Mouse (Mus musculus) bone marrow macrophage, adult 2 months (primary cell): Measurements from ENCODE around the gene Mapk9. TPM values are rescaled to one million over a fixed set of nuclear protein-coding genes. Genes with fewer than 3 reads are reported as not detected.
"Not testable (repeated sequence)": the region's sequence is repeated elsewhere in the genome, so short reads cannot be mapped to it uniquely, and the experiment has no call there.

Experiments used
- H3K27ac ChIP-seq: 2 replicates; pipeline ENCODE4 v1.5.1; 2012; ENCODE audit warnings: low read depth, low read length; ENCODE audit not compliant: insufficient read depth
- H3K4me1 ChIP-seq: 2 replicates; pipeline ENCODE4 v1.6.1; 2012; ENCODE audit warnings: low read length; ENCODE audit not compliant: control insufficient read depth, insufficient read depth
- H3K4me3 ChIP-seq: 2 replicates; pipeline ENCODE4 v1.5.1; 2012; ENCODE audit warnings: mild to moderate bottlenecking, low read length, moderate library complexity; ENCODE audit not compliant: insufficient read depth
- CTCF ChIP-seq: IDR thresholded peaks from 2 replicates; pipeline ENCODE4 v1.5.1; 2012; ENCODE audit warnings: low read depth, mild to moderate bottlenecking, low read length, moderate library complexity
- POLR2A ChIP-seq: IDR thresholded peaks from 2 replicates; pipeline ENCODE4 v1.6.1; 2012; ENCODE audit warnings: mild to moderate bottlenecking, low read depth, low read length, borderline replicate concordance
- polyA plus RNA-seq: library from polyadenylated mRNA; stranded (reverse); fragments of >200 nt; gene quantifications from 2 replicates; pipeline ENCODE4 v1.2.4, GENCODE M21; 2012; ENCODE audit not compliant: missing spikeins, insufficient read depth, insufficient read length

The Mapk9 gene
- polyA plus RNA-seq: 38.6 and 42.8 TPM in 2 replicates

- H3K4me1 ChIP-seq: peaks cover 11% of the 10 kb centered on the region
- TF ChIP-seq POLR2A (no peak), CTCF (no peak; the same call in 1 of the 2 replicates)
- peak within 1 kb of the TSS; percentile 52 for H3K27ac ChIP-seq
- peak within 1 kb of the TSS; percentile 90 for H3K4me3 ChIP-seq
These were observed at the start of gene Mapk9 for GRCm38 (mm10) chr11:49846401-49847070. Gene Mapk9, plus strand, starts transcription at chr11:49846751.

- TF ChIP-seq CTCF: no peak
- TF ChIP-seq POLR2A: no peak
- H3K27ac ChIP-seq: no peak overlapping the region
- no peak overlapping the region for H3K4me3 ChIP-seq
These were observed 47.6 kb upstream of the Mapk9 start for GRCm38 (mm10) chr11:49798931-49799330.

GRCm38 (mm10) chr11:49801516-49801915 lies 45.0 kb upstream of the Mapk9 start:
- H3K27ac ChIP-seq: no peak overlapping the region
- TF ChIP-seq POLR2A (no peak), CTCF (no peak)
- 0 out of 2 replicates have a peak, but pooled peaks cover 2% of the 10 kb centered on the region for H3K4me1 ChIP-seq
- H3K4me3 ChIP-seq: no peak overlapping the region

More at GRCm38 (mm10) chr11:49798931-49799330, 47.6 kb upstream of the Mapk9 start:
- H3K4me1 ChIP-seq: 0 out of 2 replicates have a peak, but pooled peaks cover 3% of the 10 kb centered on the region

GRCm38 (mm10) chr11:49803801-49804200 lies 42.8 kb upstream of the Mapk9 start:
- H3K4me3 ChIP-seq: no peak overlapping the region
- H3K4me1 ChIP-seq: no peaks in the 10 kb centered on the region
- no peak overlapping the region for H3K27ac ChIP-seq
- no peak for TF ChIP-seq CTCF
- no peak for TF ChIP-seq POLR2A

- TF ChIP-seq CTCF: no peak
- no peak for TF ChIP-seq POLR2A
- Histone ChIP-seq H3K4me3 (no peak overlapping the region), H3K27ac (no peak overlapping the region), H3K4me1 (peaks cover 5% of the 10 kb centered on the region)
These were observed 40.3 kb upstream of the Mapk9 start for GRCm38 (mm10) chr11:49806218-49806617.

- H3K4me3 ChIP-seq: no peak overlapping the region
- peaks cover 11% of the 10 kb centered on the region for H3K4me1 ChIP-seq
- TF ChIP-seq CTCF (no peak), POLR2A (no peak)
- no peak overlapping the region for H3K27ac ChIP-seq
These were observed 37.6 kb upstream of the Mapk9 start for GRCm38 (mm10) chr11:49808946-49809345.

- H3K4me1 ChIP-seq: peaks cover 11% of the 10 kb centered on the region
- not testable (repeated sequence) for H3K4me3 ChIP-seq, H3K27ac ChIP-seq
These were observed 35.9 kb upstream of the Mapk9 start for GRCm38 (mm10) chr11:49810696-49811095.

- no peak overlapping the region for H3K27ac ChIP-seq
- H3K4me1 ChIP-seq: peaks cover 11% of the 10 kb centered on the region
- TF ChIP-seq CTCF (no peak), POLR2A (no peak)
- H3K4me3 ChIP-seq: no peak overlapping the region
These were observed 35.4 kb upstream of the Mapk9 start for GRCm38 (mm10) chr11:49811099-49811541.

- no peak overlapping the region for H3K27ac ChIP-seq
- H3K4me3 ChIP-seq: no peak overlapping the region
- TF ChIP-seq POLR2A (no peak), CTCF (no peak)
These were observed 34.7 kb upstream of the Mapk9 start for GRCm38 (mm10) chr11:49811879-49812278.

GRCm38 (mm10) chr11:49818869-49819566 lies 27.5 kb upstream of the Mapk9 start:
- Histone ChIP-seq H3K4me3 (no peak overlapping the region), H3K4me1 (no peaks in the 10 kb centered on the region), H3K27ac (no peak overlapping the region)
- TF ChIP-seq CTCF: no peak
- no peak for TF ChIP-seq POLR2A

More at GRCm38 (mm10) chr11:49811879-49812278, 34.7 kb upstream of the Mapk9 start:
- peaks cover 11% of the 10 kb centered on the region for H3K4me1 ChIP-seq

GRCm38 (mm10) chr11:49819676-49820075 lies 26.9 kb upstream of the Mapk9 start:
- Histone ChIP-seq H3K27ac (no peak overlapping the region), H3K4me1 (no peaks in the 10 kb centered on the region), H3K4me3 (no peak overlapping the region)
- no peak for TF ChIP-seq POLR2A
- no peak for TF ChIP-seq CTCF
